Mouse (Mus musculus) c-Kit-positive CD71-positive TER-119-negative erythroid progenitor cells, embryonic 14.5 days (primary cell): Measurements from ENCODE around the gene Cfc1.
"Not testable (repeated sequence)": the region's sequence is repeated elsewhere in the genome, so short reads cannot be mapped to it uniquely, and the experiment has no call there.

Experiments used
- DNase-seq: peaks from one replicate; pipeline ENCODE4 v3.0.0-alpha.2; 2013; ENCODE audit warnings: low read depth

The Cfc1 gene

DNA sequence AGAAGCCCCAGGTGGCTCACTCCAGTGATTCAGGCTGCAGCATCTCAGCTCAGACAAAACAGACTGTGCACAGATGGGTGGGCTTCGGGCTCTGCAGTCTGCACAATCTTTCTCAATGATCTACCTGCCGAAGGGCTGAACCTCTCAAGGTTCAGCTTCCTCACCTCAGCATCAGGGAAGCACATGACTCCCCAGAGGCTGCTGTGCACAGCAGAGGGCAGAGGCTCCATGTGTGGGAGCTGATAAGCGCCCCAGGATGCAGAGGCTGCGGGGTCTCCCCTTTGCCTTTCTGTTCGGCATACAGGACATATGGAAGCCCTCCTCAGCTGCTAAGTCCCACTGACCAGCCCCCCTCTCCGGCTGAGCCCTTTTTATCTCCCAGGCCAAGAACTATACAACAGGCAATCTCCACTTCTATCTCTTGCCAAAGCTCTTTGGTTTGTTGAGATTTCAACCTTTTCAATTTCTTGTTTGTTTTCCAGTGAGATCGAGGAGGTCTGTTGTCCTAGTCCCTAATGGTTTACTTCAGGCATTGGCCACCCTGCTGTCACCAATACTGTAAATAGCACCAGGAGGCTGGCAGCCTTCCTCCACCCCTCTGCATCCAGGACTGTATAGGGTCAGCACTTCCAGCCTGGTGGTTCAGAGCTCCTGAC is at the start of gene Cfc1:
Gene Cfc1 (plus strand): TSS at position 606 of the 656 bp plus-strand sequence.
- not testable (repeated sequence) for DNase-seq

DNA sequence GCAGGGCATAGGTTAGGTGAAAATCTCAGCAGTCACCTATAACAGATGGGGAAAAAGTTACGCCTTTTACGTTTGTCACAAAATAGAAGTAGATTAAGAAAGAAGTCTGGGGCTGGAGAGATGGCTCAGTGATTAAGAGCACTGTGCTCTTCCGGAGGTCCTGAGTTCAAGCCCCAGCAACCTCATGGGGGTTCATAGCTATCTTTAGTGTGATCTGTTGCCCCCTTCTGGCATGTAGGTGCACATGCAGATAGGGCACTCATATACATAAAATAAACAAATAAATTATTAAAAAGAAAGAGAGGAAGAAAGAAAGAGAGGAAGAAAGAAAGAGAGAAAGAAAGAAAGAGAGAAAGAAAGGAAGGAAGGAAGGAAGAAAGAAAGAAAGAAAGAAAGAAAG is 48.1 kb upstream of the Cfc1 start:
- DNase-seq: no peak

DNA sequence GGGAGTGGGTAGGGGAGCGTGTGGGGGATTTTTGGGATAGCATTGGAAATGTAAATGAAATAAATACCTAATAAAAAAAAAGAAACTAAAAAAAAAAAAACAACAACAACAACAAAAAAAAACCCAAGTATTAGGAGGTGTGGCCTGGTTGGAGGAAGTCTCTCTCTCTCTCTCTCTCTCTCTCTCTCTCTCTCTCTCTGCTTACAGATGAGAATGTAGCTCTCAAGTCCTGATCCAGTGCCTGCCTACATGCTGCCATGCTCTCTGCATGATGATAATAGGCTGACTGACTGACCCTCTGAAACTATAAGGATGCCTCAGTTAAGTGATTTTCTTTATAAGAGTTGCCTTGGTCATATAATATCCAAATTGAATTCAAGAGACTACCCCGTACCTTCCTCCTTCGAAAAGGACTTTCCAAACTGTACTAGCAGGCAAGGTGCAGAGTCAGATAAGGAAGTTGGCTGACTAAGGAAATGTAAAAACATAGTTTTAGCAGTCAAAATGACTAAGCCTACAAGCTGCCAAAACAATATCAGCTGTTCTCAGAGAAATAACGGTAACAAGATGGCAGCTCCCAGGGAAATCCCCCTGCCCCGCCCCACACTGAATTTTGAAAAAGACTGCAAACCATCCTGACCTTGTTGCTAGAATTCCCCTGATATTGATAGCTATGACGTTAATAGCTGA is 45.5 kb upstream of the Cfc1 start:
- DNase-seq: peak; percentile 31

DNA sequence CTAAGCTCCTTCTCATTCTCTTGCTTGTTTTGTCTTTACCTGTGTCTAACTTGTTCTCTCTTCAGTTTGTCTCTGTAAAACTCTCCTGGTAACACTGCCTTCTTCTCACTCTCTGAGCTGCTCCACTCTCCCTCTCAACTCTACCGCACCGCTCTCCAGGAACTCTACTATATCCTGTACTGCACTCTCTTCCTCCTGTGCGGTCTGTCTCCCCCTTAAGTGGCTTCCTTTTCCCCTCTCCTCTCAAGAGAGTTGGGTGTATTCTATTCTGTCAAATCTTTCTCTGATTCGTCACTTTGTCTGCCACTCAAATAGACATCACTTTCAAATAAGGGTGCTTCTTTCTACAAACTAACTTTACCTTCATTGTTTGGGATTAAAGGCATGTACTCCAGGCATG is 44.0 kb upstream of the Cfc1 start:
- no peak for DNase-seq

DNA sequence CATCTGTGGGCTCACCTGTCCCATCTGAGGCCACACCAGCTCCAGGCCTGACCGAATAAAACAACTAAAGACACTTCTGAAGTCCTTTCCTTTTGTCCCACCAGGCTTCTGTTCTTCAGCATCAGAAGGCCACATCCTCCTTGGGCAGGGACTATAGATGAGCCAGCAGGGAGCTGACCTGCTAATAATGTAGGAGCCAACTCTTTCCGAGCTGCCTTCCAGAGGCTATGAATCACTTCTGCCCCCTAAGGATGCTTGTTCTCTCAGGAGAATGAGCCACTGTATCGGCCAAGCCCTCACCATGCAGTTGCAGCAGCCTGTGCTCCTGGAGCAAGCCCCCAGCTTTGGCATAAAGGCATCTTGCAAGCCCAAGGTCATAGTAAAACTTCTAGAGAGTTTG is 32.5 kb upstream of the Cfc1 start:
- DNase-seq: no peak

DNA sequence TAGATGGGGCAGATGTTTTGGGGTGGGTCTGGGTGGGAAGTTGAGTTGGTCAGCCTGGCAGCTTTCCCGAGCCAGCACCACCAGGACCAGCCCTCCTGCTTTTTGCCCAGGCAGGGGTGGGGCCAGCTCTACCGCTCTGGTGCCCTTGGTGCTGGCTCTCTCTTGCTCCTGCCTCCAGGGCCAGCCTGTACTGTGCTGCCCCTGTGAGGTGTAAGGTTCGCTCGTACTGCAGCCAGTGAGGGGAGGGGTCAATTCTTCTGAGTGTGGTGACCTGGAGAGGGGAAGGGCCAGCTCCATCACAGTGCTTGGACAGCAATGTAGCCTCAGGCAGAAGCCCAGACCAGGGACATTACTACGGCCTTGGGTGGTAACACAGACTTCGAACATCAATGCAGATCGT is 30.1 kb upstream of the Cfc1 start:
- no peak for DNase-seq

DNA sequence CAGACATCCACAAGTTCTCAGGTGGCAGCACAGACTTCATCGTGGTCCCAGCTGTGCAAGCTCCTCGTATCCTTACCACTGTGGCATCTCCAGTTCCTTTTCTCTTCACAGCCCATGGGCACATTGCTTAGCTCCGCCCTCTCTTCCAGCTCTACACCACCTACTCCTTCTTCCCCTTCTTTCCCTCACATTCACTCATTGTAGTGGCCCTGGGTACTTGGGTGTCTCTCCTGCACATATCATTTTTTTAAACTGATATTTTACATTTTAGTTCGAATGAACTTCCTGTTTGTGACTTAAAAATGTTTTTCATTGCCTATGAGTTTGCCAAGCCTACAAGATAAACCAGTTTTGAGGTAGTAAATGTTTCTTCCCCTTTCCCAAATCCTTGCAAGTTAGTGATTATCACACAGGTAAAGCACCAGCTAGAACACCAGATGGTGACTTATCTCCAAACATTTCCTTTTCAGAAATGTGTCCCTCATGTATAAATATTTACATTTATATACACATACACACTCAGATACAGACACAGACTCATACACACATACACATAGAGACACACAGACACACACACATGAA is 29.4 kb upstream of the Cfc1 start:
- no peak for DNase-seq

DNA sequence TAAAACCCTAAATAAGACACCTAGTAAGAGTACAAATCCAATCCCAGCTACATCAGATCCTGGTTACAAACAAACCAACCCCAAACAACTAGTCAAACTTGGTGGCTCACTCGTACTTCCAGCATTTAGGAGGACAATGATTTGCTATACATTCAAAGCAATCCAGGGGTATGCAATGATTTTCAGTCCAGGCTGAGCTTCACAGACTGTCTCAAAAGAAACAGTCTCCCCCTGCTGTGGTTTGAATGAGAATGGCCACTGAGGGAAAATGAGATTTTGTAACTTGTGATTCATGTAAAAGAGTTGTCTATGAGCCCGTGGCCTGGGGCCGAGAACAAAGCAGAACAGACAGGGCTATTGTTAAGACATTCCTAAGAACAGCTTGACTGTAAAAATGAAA is 27.5 kb upstream of the Cfc1 start:
- DNase-seq: no peak

DNA sequence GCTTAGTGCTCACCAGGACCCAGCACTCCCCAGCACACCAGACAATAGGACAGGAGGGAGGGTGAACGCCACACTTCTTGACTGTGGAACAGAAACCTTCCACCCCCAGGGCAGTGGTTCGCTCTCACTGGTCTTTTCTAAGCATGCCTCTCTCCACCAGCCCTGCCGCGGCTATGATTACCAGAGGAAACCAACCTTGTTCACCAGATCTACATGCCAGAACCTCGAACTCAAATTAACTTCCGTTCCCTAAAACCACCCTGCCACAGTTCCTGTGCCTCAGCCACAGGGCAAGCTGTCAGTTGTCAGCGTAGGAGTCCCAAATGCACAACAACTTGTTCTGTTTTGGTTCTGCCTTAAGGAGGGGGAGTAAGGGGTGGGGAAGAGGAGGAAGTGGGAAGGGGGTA is 24.9 kb upstream of the Cfc1 start:
- no peak for DNase-seq

DNA sequence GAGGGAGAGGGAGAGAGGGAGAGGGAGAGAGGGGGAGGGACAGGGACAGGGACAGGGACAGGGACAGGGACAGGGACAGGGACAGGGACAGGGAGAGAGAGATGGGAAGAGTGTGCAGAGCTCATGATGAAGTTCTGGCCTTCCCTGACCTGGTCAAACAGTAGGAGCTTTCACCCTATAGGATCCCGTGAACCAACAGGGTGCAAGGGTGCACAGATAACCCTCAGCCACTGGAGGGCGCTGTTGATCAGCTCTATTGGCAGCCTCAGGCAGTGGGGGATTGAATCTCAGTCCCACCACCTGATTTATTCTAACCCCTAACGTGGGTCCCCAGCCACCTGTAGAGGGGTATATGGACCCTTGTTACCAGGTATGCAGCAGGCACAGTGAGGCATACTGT is 24.4 kb upstream of the Cfc1 start:
- DNase-seq: no peak

DNA sequence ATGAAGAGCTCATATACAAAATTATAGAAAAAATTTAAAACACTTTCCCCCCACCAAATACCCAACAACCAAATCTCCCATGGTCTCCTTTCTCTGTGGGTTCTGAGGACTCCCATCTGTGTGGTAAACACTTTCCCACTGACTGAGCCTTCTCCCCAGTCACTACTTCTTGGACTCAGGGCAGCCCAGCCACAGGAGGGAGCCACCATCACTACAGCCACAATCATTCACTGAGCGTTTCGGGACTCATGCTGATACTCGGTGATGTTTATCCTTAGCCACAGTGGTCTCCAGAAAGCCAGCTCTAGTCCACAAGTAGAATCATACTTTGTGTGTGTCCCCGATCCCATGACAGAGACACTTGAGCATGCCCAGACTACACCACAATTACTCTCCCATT is 22.4 kb upstream of the Cfc1 start:
- no peak for DNase-seq

DNA sequence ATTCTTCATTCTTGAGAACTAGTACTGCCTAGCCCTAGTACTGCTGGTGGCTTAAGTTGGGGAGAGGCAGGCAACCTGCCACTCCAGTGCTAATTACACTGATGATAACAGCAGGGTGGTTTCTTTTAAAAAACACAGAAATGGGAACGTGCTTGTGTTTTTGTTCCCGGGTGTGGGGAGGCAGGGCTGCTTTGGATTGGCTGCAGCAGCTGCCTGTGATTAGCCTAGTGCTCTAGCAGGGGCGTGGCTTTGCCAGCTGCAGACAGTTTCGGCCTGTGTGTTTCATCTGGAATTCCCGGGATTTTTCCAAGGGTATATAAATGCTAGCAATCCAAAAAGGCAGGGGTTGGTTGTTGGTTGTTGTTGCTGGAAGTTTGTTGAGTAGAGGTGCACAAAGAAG is 18.9 kb upstream of the Cfc1 start:
- DNase-seq: no peak

DNA sequence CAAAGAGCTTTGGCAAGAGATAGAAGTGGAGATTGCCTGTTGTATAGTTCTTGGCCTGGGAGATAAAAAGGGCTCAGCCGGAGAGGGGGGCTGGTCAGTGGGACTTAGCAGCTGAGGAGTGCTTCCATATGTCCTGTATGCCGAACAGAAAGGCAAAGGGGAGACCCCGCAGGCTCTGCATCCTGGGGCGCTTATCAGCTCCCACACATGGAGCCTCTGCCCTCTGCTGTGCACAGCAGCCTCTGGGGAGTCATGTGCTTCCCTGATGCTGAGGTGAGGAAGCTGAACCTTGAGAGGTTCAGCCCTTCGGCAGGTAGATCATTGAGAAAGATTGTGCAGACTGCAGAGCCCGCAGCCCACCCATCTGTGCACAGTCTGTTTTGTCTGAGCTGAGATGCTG is 18.2 kb upstream of the Cfc1 start:
- not testable (repeated sequence) for DNase-seq

DNA sequence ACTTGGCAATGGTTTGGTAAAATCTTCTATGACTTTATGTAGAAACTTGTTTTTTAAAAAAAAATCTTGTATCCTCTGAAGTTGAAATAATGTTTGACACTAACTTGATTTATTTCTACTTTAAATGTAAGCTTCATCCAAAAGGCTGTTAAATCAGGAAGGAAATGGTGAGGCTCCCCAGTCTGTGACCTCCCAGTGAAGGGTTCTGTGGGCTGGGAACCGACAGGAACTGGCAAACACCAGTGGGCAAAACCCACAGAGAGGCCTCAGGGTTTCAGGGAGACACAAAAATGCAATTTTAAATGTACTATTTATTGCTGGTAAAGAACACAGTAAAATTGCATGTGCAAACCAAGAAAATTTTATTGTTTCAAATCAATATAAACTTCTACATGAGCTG is 17.7 kb upstream of the Cfc1 start:
- DNase-seq: not testable (repeated sequence)

DNA sequence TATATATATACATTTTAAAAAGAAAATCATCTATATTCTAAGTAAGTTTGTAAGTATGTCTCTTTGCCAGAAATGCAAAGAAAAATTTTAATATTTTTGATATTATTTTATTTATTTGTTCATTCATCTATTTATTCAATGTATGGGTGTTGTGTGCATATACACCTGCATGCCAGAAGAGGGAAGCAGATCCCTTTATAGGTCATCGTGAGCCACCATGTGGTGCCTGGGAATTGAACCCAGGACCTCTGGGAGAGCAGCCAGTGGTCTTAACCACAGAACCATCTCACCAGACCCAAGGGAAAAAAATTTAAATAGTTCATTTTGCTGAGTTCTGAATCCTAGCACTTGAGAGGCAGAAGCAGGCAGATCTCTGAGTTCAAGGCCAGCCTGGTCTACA is 17.2 kb upstream of the Cfc1 start:
- no peak for DNase-seq

DNA sequence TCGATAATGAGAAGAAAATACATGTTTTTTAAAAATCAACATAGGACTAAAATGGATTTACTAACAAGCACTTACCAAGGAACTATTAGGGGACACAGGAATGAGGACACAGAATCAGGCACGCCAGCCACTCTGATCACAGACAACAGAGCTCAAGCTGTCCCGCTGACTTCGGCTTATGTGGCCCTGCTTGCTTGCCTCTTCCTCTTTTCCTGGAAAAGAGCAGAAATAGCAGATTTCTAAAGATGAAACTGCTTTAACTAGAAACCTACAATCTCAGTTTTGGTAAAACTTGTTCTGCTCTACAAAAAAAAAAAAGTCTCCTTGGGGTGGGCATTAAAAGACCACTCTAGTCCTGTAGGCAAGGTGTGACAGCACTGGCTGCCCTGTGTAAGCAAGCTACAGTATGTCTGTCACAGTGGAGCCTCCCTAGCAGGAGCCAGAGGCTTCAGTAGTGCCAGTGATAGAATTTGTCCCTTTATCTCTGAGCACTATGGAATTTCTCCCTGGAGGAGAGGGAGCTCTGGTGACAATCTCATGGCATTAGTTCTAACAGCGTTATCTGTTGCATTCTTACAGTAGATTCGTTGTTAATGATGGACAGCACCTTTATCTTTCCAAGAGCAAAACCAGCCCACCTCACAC is 13.1 kb upstream of the Cfc1 start:
- DNase-seq: no peak

DNA sequence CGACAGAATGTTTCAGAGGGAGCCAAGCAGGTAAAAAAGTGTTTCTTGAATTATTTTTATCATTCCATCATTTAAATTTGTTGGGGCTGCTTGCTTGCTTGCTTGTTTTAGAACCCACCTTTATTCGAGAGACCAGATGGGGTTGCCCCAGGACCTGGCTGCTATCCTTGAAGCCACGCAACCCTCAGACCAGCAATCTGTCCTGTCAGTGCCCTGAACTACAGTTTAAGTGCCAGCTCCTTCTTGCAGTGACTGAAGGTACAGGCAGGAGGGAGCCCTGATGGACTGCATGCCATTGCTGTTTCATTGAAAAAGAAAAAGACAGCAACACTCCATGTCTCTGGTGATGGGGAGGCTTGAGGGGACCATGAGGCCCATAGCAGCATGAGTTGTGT is 12.6 kb upstream of the Cfc1 start:
- no peak for DNase-seq

DNA sequence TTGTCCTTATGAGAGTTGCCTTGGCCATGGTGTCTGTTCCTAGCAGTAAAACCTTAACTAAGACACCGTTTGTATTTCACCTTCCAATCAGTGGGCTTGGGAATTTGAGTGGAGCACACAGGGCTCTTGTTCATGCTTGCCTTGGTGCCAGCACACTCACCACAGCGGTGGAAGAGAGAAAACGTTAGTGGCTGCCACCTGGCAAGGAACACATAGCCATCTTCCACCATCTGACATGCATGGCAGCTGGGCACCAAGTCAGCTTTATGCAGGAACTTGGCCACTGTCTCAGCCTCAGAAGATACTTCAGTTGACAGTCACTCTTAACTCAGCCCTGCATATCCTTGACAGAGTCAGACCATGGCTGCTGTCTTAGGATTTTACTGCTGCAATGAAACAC is 11.8 kb upstream of the Cfc1 start:
- DNase-seq: no peak

DNA sequence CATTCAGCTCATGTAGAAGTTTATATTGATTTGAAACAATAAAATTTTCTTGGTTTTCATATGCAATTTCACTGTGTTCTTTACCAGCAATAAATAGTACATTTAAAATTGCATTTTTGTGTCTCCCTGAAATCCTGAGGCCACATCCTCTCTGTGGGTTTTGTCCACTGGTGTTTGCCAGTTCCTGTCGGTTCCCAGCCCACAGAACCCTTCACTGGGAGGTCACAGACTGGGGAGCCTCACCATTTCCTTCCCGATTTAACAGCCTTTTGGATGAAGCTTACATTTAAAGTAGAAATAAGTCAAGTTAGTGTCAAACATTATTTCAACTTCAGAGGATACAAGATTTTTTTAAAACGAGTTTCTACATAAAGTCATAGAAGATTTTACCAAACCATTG is 874 bp upstream of the Cfc1 start:
- not testable (repeated sequence) for DNase-seq

DNA sequence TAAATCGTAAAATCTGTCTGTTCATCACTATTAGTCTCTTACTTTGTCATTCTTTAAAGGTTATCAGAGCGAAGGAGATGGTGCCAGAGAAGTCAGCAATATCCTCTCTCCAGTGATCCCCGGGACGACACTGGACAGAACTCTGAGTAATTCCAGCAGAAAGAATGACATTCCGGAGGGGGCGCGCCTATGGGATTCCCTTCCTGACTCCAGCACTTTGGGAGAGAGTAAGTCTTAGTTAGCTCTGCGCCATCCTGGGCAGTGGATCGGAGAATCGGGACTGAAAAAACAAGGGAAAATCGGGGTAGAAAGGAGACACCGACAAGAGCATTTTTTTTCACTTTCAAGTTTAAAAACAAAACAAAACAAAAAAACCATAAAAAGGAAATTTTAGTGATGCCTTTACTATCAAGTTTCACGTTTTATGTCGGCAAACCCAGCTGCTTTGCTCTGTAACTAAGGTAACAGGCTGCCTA is 881 bp downstream of the Cfc1 start:
- no peak for DNase-seq

DNA sequence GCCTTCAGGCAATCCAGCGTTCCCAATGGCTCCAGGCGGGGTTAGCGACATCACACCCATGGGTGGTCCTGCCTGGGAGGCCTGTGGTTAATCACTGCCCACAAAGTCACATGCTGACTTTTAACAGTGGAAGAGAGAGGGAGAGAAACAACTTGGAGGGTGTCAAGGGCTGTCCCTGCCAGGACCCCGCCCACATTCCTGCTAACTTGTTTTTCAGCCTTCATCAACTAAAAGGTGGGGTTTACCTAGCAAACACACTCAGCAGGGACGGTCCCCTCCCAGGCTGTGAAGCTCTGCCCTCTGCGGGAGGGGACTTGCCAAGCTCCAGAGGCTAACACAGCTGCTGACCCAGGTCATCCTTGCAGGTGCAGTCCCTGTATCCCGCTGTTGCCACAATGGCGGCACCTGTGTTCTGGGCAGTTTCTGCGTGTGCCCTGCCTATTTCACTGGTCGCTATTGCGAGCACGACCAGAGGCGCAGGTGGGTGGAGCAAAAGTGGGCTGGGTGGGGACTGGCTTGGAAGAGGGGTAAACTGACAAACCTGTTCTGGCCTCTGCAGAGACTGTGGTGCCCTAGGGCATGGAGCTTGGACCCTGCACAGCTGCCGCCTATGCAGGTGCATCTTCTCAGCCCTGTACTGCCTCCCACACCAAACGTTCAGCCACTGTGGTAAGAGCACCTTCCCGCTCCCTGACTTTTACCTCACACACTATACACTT is 1.5 kb downstream of the Cfc1 start:
- DNase-seq: no peak

DNA sequence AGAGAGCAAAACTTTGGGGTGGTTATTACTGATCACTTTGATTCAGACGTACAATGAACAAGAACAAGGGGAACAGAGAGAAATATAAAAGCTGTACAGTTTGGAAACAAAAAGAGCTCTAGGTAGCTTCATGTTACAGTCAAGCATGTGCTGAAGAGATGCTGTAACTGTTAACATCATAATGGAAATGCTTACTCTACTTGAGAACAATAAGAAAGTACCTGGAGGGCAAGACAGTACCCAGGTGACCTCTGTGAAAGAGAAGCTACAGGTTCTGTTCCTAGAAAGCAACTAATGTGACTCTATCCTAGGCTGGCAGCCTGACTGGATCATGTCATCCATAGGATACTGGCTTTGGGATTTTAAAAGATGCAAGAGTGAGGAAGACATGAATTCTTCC is 11.6 kb downstream of the Cfc1 start:
- no peak for DNase-seq
